Mouse (Mus musculus) cortical plate, adult 2 months (tissue): Measurements from ENCODE around the gene Cubn.

Experiments used
- CTCF ChIP-seq: fragments of 200-500 bp; IDR thresholded peaks from 2 replicates; pipeline ENCODE4 v1.5.1; 2011; ENCODE audit warnings: mild to moderate bottlenecking, control low read depth, low read length; ENCODE audit not compliant: insufficient read depth; ENCODE audit errors: extremely low read depth
- POLR2A ChIP-seq: fragments of 200-500 bp; IDR thresholded peaks from 2 replicates; pipeline ENCODE4 v1.6.1; 2011; ENCODE audit warnings: mild to moderate bottlenecking, low read length, control low read depth; ENCODE audit not compliant: insufficient read depth; ENCODE audit errors: extremely low read depth

DNA sequence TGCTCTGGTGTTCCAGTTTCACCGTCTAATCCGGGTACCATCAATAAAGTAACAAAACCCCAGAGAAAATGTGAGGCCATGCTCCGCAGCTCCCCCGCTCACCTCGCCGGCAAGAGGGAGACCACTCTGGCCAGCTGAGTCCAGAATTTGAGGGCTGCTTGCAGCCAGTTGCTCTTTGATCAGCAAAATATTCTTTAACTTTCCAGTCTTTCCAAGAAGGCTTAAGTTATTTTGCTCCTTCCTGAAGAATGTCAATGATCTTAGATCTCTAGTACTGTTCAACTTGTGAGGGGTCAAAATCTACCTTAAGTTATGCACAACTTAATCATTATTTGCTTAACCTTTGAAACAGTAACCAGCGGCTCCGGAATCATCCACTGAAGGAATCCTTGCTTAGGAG, at the start of gene Cubn:
- TF ChIP-seq CTCF = no peak
- TF ChIP-seq POLR2A = no peak
